Mouse (Mus musculus) hindbrain, embryonic 11.5 days (tissue): Measurements from ENCODE around the gene Magea6. TPM values are rescaled to one million over a fixed set of nuclear protein-coding genes. Genes with fewer than 3 reads are reported as not detected.
"Not testable (repeated sequence)": the region's sequence is repeated elsewhere in the genome, so short reads cannot be mapped to it uniquely, and the experiment has no call there.

Experiments used
- ATAC-seq: fragments of 200-750 bp; cut with Nextera tagmentation; 2 replicates; pipeline ENCODE4 v1.8.0; 2017; ENCODE audit warnings: mild to moderate bottlenecking, moderate TSS enrichment, moderate library complexity; ENCODE audit not compliant: low FRiP score
- DNase-seq: peaks from one replicate; pipeline ENCODE4 v3.0.0-alpha.2; 2015; ENCODE audit warnings: low spot score
- H3K27ac ChIP-seq: fragments of 300-500 bp; sonication (generic); 2 replicates; pipeline ENCODE4 v1.5.1; 2014; ENCODE audit warnings: mild to moderate bottlenecking, low read depth, low read length
- H3K27me3 ChIP-seq: fragments of 300-500 bp; sonication (generic); 2 replicates; pipeline ENCODE4 v1.6.1; 2014; ENCODE audit warnings: mild to moderate bottlenecking, low read length, moderate library complexity, mixed read lengths; ENCODE audit not compliant: control insufficient read depth, insufficient read depth
- H3K36me3 ChIP-seq: fragments of 300-500 bp; sonication (generic); 2 replicates; pipeline ENCODE4 v1.6.1; 2014; ENCODE audit warnings: mild to moderate bottlenecking, low read length, moderate library complexity, mixed read lengths; ENCODE audit not compliant: control insufficient read depth, insufficient read depth
- H3K4me1 ChIP-seq: fragments of 300-500 bp; sonication (generic); replicated peaks from 2 replicates; pipeline ENCODE4 v1.6.1; 2014; ENCODE audit warnings: low read length, mixed read lengths; ENCODE audit not compliant: control insufficient read depth, insufficient read depth
- H3K4me2 ChIP-seq: fragments of 300-500 bp; sonication (generic); replicated peaks from 2 replicates; pipeline ENCODE4 v1.6.1; 2014; ENCODE audit warnings: mild to moderate bottlenecking, low read depth, low read length
- H3K4me3 ChIP-seq: fragments of 300-500 bp; sonication (generic); 2 replicates; pipeline ENCODE4 v1.5.1; 2014; ENCODE audit warnings: low read depth, low read length
- H3K9ac ChIP-seq: fragments of 300-500 bp; sonication (generic); 2 replicates; pipeline ENCODE4 v1.6.1; 2014; ENCODE audit warnings: low read depth, low read length
- H3K9me3 ChIP-seq: fragments of 300-500 bp; sonication (generic); 2 replicates; pipeline ENCODE4 v1.6.1; 2016; ENCODE audit warnings: low read length; ENCODE audit not compliant: control insufficient read depth
- WGBS: fragments of 180-500 bp; shearing (Covaris S2); extraction: QIAGEN DNeasy Blood & Tissue Kit; methylation state at CpG from one replicate; pipeline ENCODE4 v1.1.7; 2014; 5-methylcytosine and 5-hydroxymethylcytosine counted together
- polyA plus RNA-seq: library from polyadenylated mRNA; unstranded; fragments of >200 nt; fragmentation: Nextera tagmentation; extraction: Ambion mirVana; gene quantifications from 2 replicates; pipeline ENCODE4 v1.2.1, GENCODE M21; 2014

Gene Magea6
- polyA plus RNA-seq, result not detected in 2 replicates

DNA sequence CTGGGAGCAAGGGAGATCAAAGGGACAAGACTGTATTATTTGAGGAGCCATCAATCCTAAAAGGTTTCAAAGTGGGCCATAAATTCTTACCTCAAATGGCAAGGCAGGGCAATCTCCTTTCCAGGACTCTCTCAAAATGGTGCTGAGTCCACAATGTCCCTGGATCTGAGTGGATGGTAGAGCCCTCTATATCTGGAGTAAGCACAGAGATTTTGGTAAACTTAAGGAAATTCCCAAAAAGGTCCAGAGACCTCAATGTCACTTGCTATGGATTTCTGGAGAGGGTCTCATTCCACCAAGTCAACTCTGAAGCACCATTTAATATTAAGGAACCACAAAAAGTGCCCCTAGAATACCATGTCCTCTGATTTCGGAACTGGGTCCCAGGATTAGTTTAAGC, at the start of gene Magea6:
Gene Magea6, minus strand, starts transcription at position 101 of the 400 bp plus-strand sequence.
- H3K27ac ChIP-seq, DNase-seq, ATAC-seq, H3K4me3 ChIP-seq, H3K9ac ChIP-seq, H3K27me3 ChIP-seq, H3K4me1 ChIP-seq, H3K9me3 ChIP-seq, H3K36me3 ChIP-seq, H3K4me2 ChIP-seq: not testable (repeated sequence)
- 79% methylated on average over 1 of the region's 1 CpGs for WGBS

- not testable (repeated sequence) for ATAC-seq, H3K9me3 ChIP-seq, DNase-seq, H3K4me3 ChIP-seq, H3K4me1 ChIP-seq, H3K9ac ChIP-seq, H3K36me3 ChIP-seq, H3K4me2 ChIP-seq, H3K27ac ChIP-seq, H3K27me3 ChIP-seq
- whole genome bisulfite sequencing, result 75% methylated on average over 1 of the region's 1 CpGs
Observed at GRCm38 (mm10) chrX:154949405-154949804, 13.6 kb upstream of the Magea6 start, which contains the start of gene Magea3. Magea3 (minus strand) TSS chrX:154949505.

DNA sequence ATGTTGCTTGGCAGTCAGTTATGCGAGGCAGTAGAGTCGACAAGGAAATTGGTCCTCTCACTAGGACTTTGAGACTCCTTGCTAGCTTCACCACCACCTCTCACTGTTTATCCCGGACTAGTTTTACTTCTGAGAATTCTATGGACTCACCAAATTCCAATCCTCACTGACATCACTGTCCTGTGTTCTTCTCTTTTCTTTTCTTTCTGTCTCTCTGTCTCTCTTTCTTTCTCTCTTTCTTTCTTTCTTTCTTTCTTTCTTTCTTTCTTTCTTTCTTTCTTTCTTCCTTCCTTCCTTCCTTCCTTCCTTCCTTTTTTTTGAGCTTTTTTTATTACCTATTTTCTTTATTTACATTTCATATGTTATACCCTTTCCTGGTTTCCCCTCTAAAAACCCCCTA, 45.6 kb downstream of the Magea6 start, which contains the start of gene Cldn34b1:
Gene Cldn34b1, minus strand, starts transcription at position 101 of the 400 bp plus-strand sequence.
- H3K4me1 ChIP-seq, H3K9ac ChIP-seq, H3K27ac ChIP-seq, DNase-seq, H3K9me3 ChIP-seq, H3K36me3 ChIP-seq, H3K4me3 ChIP-seq, H3K4me2 ChIP-seq, ATAC-seq, H3K27me3 ChIP-seq: not testable (repeated sequence)
- 84% methylated on average over 3 of the region's 3 CpGs for WGBS

Other genes with a start within 250 kb of the Magea6 start
- gene Cldn34b1, start 45.7 kb downstream of the Magea6 start, polyA plus RNA-seq, result not detected in 2 replicates
- gene Magea3, start 13.5 kb upstream of the Magea6 start, polyA plus RNA-seq, result not detected in 2 replicates
- not detected in 2 replicates for gene Magea8, start 59.9 kb upstream of the Magea6 start, polyA plus RNA-seq
- not detected in 2 replicates for gene Magea5, start 127.2 kb upstream of the Magea6 start, polyA plus RNA-seq
- gene Magea1, start 153.8 kb upstream of the Magea6 start, polyA plus RNA-seq, result not detected in 2 replicates
- gene Magea2, start 157.7 kb upstream of the Magea6 start, polyA plus RNA-seq, result not detected in 2 replicates
- gene Cldn34b2, start 192.4 kb upstream of the Magea6 start, polyA plus RNA-seq, result not detected in 2 replicates